Comparison of ENCODE assay signal across 9 mouse cellular contexts in the genomic region with DNA sequence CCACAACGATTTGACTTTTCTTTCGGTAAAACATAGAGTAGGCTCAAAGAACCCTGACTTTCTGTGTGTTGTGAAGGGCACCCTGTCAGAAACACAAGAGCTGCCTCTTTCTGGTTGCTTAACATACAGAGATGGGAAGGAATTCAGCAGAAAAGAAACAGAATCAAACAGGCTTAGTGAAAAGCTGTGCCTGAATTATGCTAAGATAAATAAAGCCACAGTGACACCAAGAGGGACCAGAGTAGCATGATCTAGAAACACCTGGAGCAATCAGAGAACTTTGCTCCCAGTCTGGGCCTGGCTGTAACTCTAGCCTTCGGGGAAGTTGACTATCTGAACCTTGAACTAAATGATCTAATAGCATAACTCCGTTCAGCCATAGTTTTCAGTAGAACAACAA.
DNase-seq lines count a peak whose midpoint lies in the region; ATAC-seq and TF ChIP-seq lines count a peak whose summit lies in the region.
"Had no signal": no experiment of that assay in that cellular context is flagged by ENCODE, and none has a peak within 500 bp of the region (broad histone marks: within the 10 kb centered on the region; RNA-seq: fewer than 3 reads in every experiment).

No protein-coding gene starts in this region.

- no peaks in the 10 kb centered on the region for H3K9me3 ChIP-seq in CH12.LX (replicated peaks; ENCODE audit: low read length)
- H3K9me3 ChIP-seq in limb, embryonic 14.5 days (ENCODE audit: control insufficient read depth, low read length): no peaks in the 10 kb centered on the region
- H3K9me3 ChIP-seq: embryonic facial prominence, embryonic 12.5 days; neural tube, embryonic 15.5 days had no signal

- in situ Hi-C loops in CH12.LX (cut with MboI; ENCODE audit: low pct_ligation_motif_present, low pct_unique_long_range_greater_than_20kb, low sequenced_read_pairs): loop anchor here (5.0 to 10.0 kb wide), 5 partner anchors 153 to 590 kb away; no protein-coding TSS in a partner anchor

- TF ChIP-seq CTCF in CH12.LX (conservative IDR thresholded peaks at IDR 0.05 in 1 of 2, IDR thresholded peaks at IDR 0.05 in 1 of 2; ENCODE audit: low read depth in 2 of 2, low read length in 2 of 2): peak; percentile 10 to 87; a peak in 2 of 4 replicates

- H3K27me3 ChIP-seq in CH12.LX (replicated peaks): no peaks in the 10 kb centered on the region
- peaks cover 30% of the 10 kb centered on the region; the same call in 1 of the 2 replicates for H3K27me3 ChIP-seq in limb, embryonic 14.5 days (ENCODE audit: control insufficient read depth, insufficient read depth, low read length)

- DNase-seq in kidney, adult 8-10 months: peak; percentile 29 to 33
- DNase-seq in kidney, adult 11 months: no peak
- peak; percentile 73 for DNase-seq in CH12.LX (ENCODE audit: extremely low read depth)
- DNase-seq in brain, adult 2 months (ENCODE audit: low read depth, low spot score): peak; percentile 30
- no peak for DNase-seq in limb, embryonic 14.5 days (ENCODE audit: low spot score)
- DNase-seq in cerebellum, adult 8-10 months: no peak
- DNase-seq in thymus, adult 18-20 months: no peak

- 52% methylated on average over 4 of the region's 4 CpGs for WGBS in limb, embryonic 14.5 days

- no peak for ATAC-seq in limb, embryonic 14.5 days (ENCODE audit: low FRiP score, low read depth)

- TF ChIP-seq POLR2A in CH12.LX (IDR thresholded peaks at IDR 0.05; ENCODE audit: low read depth, low read length): 0 out of 2 replicates have a peak, but pooled peaks have one; percentile 9
- no peak for TF ChIP-seq POLR2A in limb, embryonic 14.5 days (IDR thresholded peaks at IDR 0.05; ENCODE audit: borderline replicate concordance, extremely low read depth, insufficient read depth, insufficient read length)

- H3K36me3 ChIP-seq in CH12.LX (replicated peaks in 1 of 2; ENCODE audit: control insufficient read depth in 1 of 2, insufficient read depth in 1 of 2, low read length in 1 of 2): peaks cover 0 to 4% of the 10 kb centered on the region in 2 experiments
- H3K36me3 ChIP-seq in limb, embryonic 14.5 days (ENCODE audit: control insufficient read depth, insufficient read depth, low read length): no peaks in the 10 kb centered on the region
- H3K36me3 ChIP-seq: embryonic facial prominence, embryonic 12.5 days; neural tube, embryonic 15.5 days had no signal

- peak overlapping the region; percentile 78 for H3K9ac ChIP-seq in CH12.LX (ENCODE audit: insufficient read depth, low read depth)
- H3K9ac ChIP-seq in limb, embryonic 14.5 days (ENCODE audit: low read depth, low read length, severe bottlenecking): no peak overlapping the region
- H3K9ac ChIP-seq: embryonic facial prominence, embryonic 12.5 days; neural tube, embryonic 15.5 days had no signal

- H3K4me1 ChIP-seq in CH12.LX (ENCODE audit: control insufficient read depth in 1 of 2, insufficient read depth in 2 of 2): peaks cover 4 to 75% of the 10 kb centered on the region in 2 experiments
- H3K4me1 ChIP-seq in limb, embryonic 14.5 days (ENCODE audit: control insufficient read depth, insufficient read depth, low read length): 0 out of 2 replicates have a peak, but pooled peaks cover 2% of the 10 kb centered on the region

- peak overlapping the region; percentile 97 for H3K27ac ChIP-seq in CH12.LX (ENCODE audit: insufficient read depth, low read depth)
- no peak overlapping the region for H3K27ac ChIP-seq in limb, embryonic 14.5 days (replicated peaks; ENCODE audit: low read depth, low read length)
- H3K27ac ChIP-seq: embryonic facial prominence, embryonic 12.5 days; neural tube, embryonic 15.5 days had no signal

- dilution Hi-C loops in CH12.LX (cut with MboI; ENCODE audit: extremely low pct_ligation_motif_present, extremely low pct_unique_long_range_greater_than_20kb, low sequenced_read_pairs): no loop called here

- peak overlapping the region; percentile 99 for H3K4me2 ChIP-seq in CH12.LX (ENCODE audit: insufficient read depth, low read depth, poor library complexity, severe bottlenecking)
- peak overlapping the region; percentile 92; the same call in 1 of the 2 replicates for H3K4me2 ChIP-seq in limb, embryonic 14.5 days (replicated peaks; ENCODE audit: low read depth, low read length, severe bottlenecking)
- H3K4me2 ChIP-seq: neural tube, embryonic 15.5 days had no signal

- H3K4me3 ChIP-seq in CH12.LX (replicated peaks in 1 of 3; ENCODE audit: low read depth in 2 of 3, low read length in 2 of 3, poor library complexity in 1 of 3): peak overlapping the region; percentile 25 to 87 (median 58)
- H3K4me3 ChIP-seq in limb, embryonic 14.5 days (replicated peaks; ENCODE audit: low read length): peak overlapping the region; percentile 53; the same call in 1 of the 2 replicates
- H3K4me3 ChIP-seq: embryonic facial prominence, embryonic 12.5 days; neural tube, embryonic 15.5 days had no signal

- peak; percentile 94 for TF ChIP-seq RAD21 in CH12.LX (IDR thresholded peaks at IDR 0.05; ENCODE audit: low read depth, low read length)

- peaks cover 54% of the 10 kb centered on the region for H3K79me2 ChIP-seq in CH12.LX (replicated peaks; ENCODE audit: control insufficient read depth, extremely low read depth, insufficient read depth, poor library complexity, severe bottlenecking)

- no peak; the same call in 1 of the 2 replicates for TF ChIP-seq EP300 in CH12.LX (IDR thresholded peaks at IDR 0.05; ENCODE audit: low read length)

TF ChIP-seq in CH12.LX, 34 proteins besides CTCF, POLR2A, EP300 and RAD21:
- TF ChIP-seq ZKSCAN1 (IDR thresholded peaks at IDR 0.05; ENCODE audit: borderline replicate concordance, low read depth, low read length) (no peak), MAX (IDR thresholded peaks at IDR 0.05; ENCODE audit: low read length) (peak; percentile 59), POLR2AphosphoS2 (IDR thresholded peaks at IDR 0.05; ENCODE audit: low read depth, low read length) (no peak), HCFC1 (IDR thresholded peaks at IDR 0.05; ENCODE audit: low read depth, low read length) (no peak; the same call in 1 of the 2 replicates), KAT2A (IDR thresholded peaks at IDR 0.05; ENCODE audit: insufficient replicate concordance, low read length) (no peak), TCF12 (IDR thresholded peaks at IDR 0.05; ENCODE audit: low read depth, low read length) (peak; percentile 42; the same call in 1 of the 2 replicates), CHD1 (IDR thresholded peaks at IDR 0.05; ENCODE audit: low read depth, low read length) (no peak), CHD2 (IDR thresholded peaks at IDR 0.05; ENCODE audit: low read length) (no peak), MYC (IDR thresholded peaks at IDR 0.05; ENCODE audit: low read depth, low read length) (no peak), USF2 (conservative IDR thresholded peaks at IDR 0.05; ENCODE audit: low read depth, low read length) (no peak), MAZ (IDR thresholded peaks at IDR 0.05; ENCODE audit: low read depth, low read length) (no peak), E2F4 (IDR thresholded peaks at IDR 0.05; ENCODE audit: insufficient replicate concordance, low read depth, low read length) (no peak), ELF1 (IDR thresholded peaks at IDR 0.05; ENCODE audit: low read depth, low read length) (no peak), MEF2A (IDR thresholded peaks at IDR 0.05; ENCODE audit: borderline replicate concordance, low read depth, low read length) (peak; percentile 68; the same call in 1 of the 2 replicates), UBTF (IDR thresholded peaks at IDR 0.05; ENCODE audit: low read depth, low read length) (no peak), ZC3H11A (IDR thresholded peaks at IDR 0.05; ENCODE audit: low read depth, low read length) (peak; percentile 90), RCOR1 (conservative IDR thresholded peaks at IDR 0.05; ENCODE audit: low read depth, low read length) (no peak), NRF1 (IDR thresholded peaks at IDR 0.05; ENCODE audit: low read depth, low read length) (no peak), ETS1 (conservative IDR thresholded peaks at IDR 0.05; ENCODE audit: low read depth, low read length) (peak; percentile 17; the same call in 1 of the 2 replicates), ZNF384 (IDR thresholded peaks at IDR 0.05; ENCODE audit: low read depth, low read length) (no peak), IRF4 (IDR thresholded peaks at IDR 0.05; ENCODE audit: low read depth, low read length) (peak; percentile 53), PAX5 (IDR thresholded peaks at IDR 0.05; ENCODE audit: low read length) (no peak), SMC3 (IDR thresholded peaks at IDR 0.05; ENCODE audit: low read depth, low read length) (peak; percentile 93), BHLHE40 (IDR thresholded peaks at IDR 0.05; ENCODE audit: low read depth, low read length) (peak; percentile 41), MAFK (IDR thresholded peaks at IDR 0.05; ENCODE audit: insufficient replicate concordance, low read length) (no peak), GABPA (IDR thresholded peaks at IDR 0.05; ENCODE audit: insufficient replicate concordance, low read depth, low read length) (no peak), NELFE (IDR thresholded peaks at IDR 0.05; ENCODE audit: low read depth, low read length) (peak; percentile 44), ZMIZ1 (IDR thresholded peaks at IDR 0.05; ENCODE audit: low read depth, low read length) (no peak), MXI1 (IDR thresholded peaks at IDR 0.05; ENCODE audit: low read depth, low read length) (no peak), SIN3A (IDR thresholded peaks at IDR 0.05; ENCODE audit: low read length) (peak; percentile 83; the same call in 1 of the 2 replicates), USF1 (IDR thresholded peaks at IDR 0.05; ENCODE audit: low read depth, low read length) (no peak), JUND (conservative IDR thresholded peaks at IDR 0.05; ENCODE audit: low read depth, low read length) (peak; percentile 46; the same call in 1 of the 2 replicates), TBP (conservative IDR thresholded peaks at IDR 0.05; ENCODE audit: low read depth, low read length) (0 out of 2 replicates have a peak, but pooled peaks have one; percentile 40), JUN (IDR thresholded peaks at IDR 0.05; ENCODE audit: insufficient read depth, low read depth, low read length) (no peak)

Comparison
In these comparisons a context has a peak if more than half of its experiments do, and no peak if none do; other contexts are left out.
1. DNase-seq: peak in kidney, adult 8-10 months (2 of 2), CH12.LX (single experiment) and brain, adult 2 months (single experiment); none in kidney, adult 11 months (single experiment), limb, embryonic 14.5 days (single experiment), cerebellum, adult 8-10 months (single experiment) and thymus, adult 18-20 months (0 of 2).